Mouse (Mus musculus) midbrain, embryonic 16.5 days (tissue): ENCODE measurements around the gene Lrrc7. TPM values are rescaled to one million over a fixed set of nuclear protein-coding genes. Genes with fewer than 3 reads are reported as not detected.

Experiments
- ATAC-seq: fragments of 200-750 bp; cut with Nextera tagmentation; 2 replicates; pipeline ENCODE4 v1.8.0; 2017; ENCODE audit warnings: moderate TSS enrichment
- H3K27ac ChIP-seq: fragments of 300-500 bp; sonication (generic); 2 replicates; pipeline ENCODE4 v1.5.1; 2014; ENCODE audit warnings: mild to moderate bottlenecking, low read length, mixed read lengths
- H3K27me3 ChIP-seq: fragments of 300-500 bp; sonication (generic); 2 replicates; pipeline ENCODE4 v1.6.1; 2014; ENCODE audit warnings: low read depth, low read length, mixed read lengths; ENCODE audit not compliant: control insufficient read depth, insufficient read depth
- H3K36me3 ChIP-seq: fragments of 300-500 bp; sonication (generic); 2 replicates; pipeline ENCODE4 v1.6.1; 2014; ENCODE audit warnings: mild to moderate bottlenecking, low read length, moderate library complexity, mixed read lengths; ENCODE audit not compliant: control insufficient read depth, insufficient read depth
- H3K4me1 ChIP-seq: fragments of 300-500 bp; sonication (generic); 2 replicates; pipeline ENCODE4 v1.6.1; 2014; ENCODE audit warnings: mild to moderate bottlenecking, low read length, mixed read lengths; ENCODE audit not compliant: control insufficient read depth, insufficient read depth
- H3K4me2 ChIP-seq: fragments of 300-500 bp; sonication (generic); 2 replicates; pipeline ENCODE4 v1.6.1; 2014; ENCODE audit warnings: mild to moderate bottlenecking, low read length, mixed read lengths
- H3K4me3 ChIP-seq: fragments of 300-500 bp; sonication (generic); 2 replicates; pipeline ENCODE4 v1.5.1; 2014; ENCODE audit warnings: low read depth, mild to moderate bottlenecking, low read length, moderate library complexity, mixed read lengths
- H3K9ac ChIP-seq: fragments of 300-500 bp; sonication (generic); 2 replicates; pipeline ENCODE4 v1.6.1; 2014; ENCODE audit warnings: low read depth, low read length, mixed read lengths
- H3K9me3 ChIP-seq: fragments of 300-500 bp; sonication (generic); replicated peaks from 2 replicates; pipeline ENCODE4 v1.6.1; 2014; ENCODE audit warnings: mild to moderate bottlenecking, low read length, mixed read lengths; ENCODE audit not compliant: control insufficient read depth, poor library complexity, severe bottlenecking
- WGBS: fragments of 180-500 bp; shearing (Covaris S2); extraction: QIAGEN DNeasy Blood & Tissue Kit; methylation state at CpG from one replicate; pipeline ENCODE4 v1.1.7; 2014; 5-methylcytosine and 5-hydroxymethylcytosine counted together
- polyA plus RNA-seq: library from polyadenylated mRNA; unstranded; fragments of >200 nt; fragmentation: Nextera tagmentation; extraction: Ambion mirVana; gene quantifications from 2 replicates; pipeline ENCODE4 v1.2.1, GENCODE M21; 2015

The Lrrc7 gene
- polyA plus RNA-seq, 1 experiment from 2014 or later: 11.2 TPM

DNA sequence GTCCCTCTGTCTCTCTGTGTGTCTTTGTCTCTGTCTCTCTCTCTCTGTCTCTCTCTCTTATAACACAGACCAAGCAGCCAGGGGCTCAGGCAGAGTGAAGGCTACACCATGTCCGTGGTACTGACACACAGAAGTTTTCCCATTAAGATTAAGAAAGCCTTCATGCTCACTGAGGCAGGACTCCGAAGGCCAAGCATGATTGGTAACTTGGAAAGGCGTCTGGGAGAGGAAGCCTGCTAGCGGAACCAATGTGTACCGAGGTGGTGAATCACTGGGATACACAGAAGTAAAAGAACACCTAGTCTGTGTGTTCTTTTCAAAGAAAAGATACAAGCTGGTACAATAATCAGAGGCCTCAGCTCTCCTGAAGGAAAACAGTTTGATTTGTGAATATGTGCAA is 484.2 kb downstream of the Lrrc7 start:
- Histone ChIP-seq H3K9ac (no peak overlapping the region), H3K4me3 (no peak overlapping the region), H3K9me3 (no peaks in the 10 kb centered on the region), H3K4me1 (no peaks in the 10 kb centered on the region), H3K36me3 (no peaks in the 10 kb centered on the region), H3K27ac (no peak overlapping the region), H3K4me2 (no peak overlapping the region), H3K27me3 (no peaks in the 10 kb centered on the region)
- 68% methylated on average over 5 of the region's 5 CpGs for WGBS
- ATAC-seq: no peak

DNA sequence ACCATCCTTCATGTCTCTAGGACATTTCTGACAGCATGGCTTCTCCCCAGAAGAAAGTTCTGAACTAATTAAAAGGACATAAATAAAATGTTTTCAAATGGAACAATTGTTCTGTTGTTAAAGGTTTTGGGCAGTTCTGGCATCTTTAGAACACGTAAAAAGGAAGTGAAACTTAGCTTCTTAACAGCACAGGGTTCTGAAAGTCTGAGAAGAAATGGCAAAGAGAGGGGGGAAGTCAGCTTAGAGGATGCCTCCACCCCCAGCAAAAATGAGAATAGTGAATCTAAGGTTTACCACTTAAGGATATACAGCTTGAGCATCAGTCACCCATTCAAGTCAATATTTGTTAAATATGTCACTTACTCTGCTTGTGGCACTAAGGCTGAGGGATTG is 484.6 kb downstream of the Lrrc7 start:
- no peak for ATAC-seq
- WGBS: 55% methylated on average over 1 of the region's 1 CpGs
- H3K9ac ChIP-seq: no peak overlapping the region
- no peaks in the 10 kb centered on the region for H3K9me3 ChIP-seq
- no peak overlapping the region for H3K4me2 ChIP-seq
- H3K27me3 ChIP-seq: no peaks in the 10 kb centered on the region
- no peak overlapping the region for H3K4me3 ChIP-seq
- H3K36me3 ChIP-seq: no peaks in the 10 kb centered on the region
- H3K27ac ChIP-seq: no peak overlapping the region
- no peaks in the 10 kb centered on the region for H3K4me1 ChIP-seq

DNA sequence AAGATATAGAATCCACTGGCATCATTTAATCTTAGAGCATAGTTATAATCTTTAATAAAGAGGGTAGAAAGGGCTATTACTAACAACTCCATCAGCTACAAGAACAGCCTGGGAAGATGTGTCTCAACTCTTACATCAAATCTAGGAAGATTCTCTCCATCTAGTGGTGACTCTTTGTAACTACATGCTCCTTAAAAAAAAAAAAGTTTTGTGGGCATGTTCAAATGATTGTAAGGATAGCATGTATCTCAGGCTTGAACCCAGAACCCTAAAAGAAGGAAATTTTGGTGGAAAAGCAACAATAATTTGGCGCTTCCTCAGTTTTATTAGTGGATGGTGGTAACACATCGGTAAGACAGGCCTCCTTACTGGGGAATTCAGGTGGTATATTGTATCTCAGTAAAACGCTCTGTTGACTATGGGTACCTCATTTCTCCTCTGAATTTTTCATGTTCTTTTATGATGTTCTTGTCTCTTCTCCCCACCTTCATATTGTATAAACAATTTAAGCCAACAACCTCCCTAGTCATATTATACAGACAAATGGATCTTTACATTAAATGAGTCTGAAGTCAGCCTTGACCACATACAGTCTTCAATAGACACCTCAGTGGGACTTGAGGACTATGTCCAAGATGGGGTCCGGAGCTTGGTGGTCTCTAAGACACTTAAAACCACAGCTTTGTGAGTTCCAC is 485.2 kb downstream of the Lrrc7 start:
- ATAC-seq: no peak
- H3K9ac ChIP-seq: no peak overlapping the region
- no peaks in the 10 kb centered on the region for H3K9me3 ChIP-seq
- H3K4me3 ChIP-seq: no peak overlapping the region
- H3K4me2 ChIP-seq: no peak overlapping the region
- H3K27ac ChIP-seq: no peak overlapping the region
- no peaks in the 10 kb centered on the region for H3K4me1 ChIP-seq
- H3K36me3 ChIP-seq: no peaks in the 10 kb centered on the region
- no peaks in the 10 kb centered on the region for H3K27me3 ChIP-seq
- 39% methylated on average over 4 of the region's 4 CpGs for WGBS

- WGBS: 91% methylated on average over 2 of the region's 2 CpGs
- H3K27ac ChIP-seq: no peak overlapping the region
- H3K9ac ChIP-seq: no peak overlapping the region
- H3K9me3 ChIP-seq: no peaks in the 10 kb centered on the region
- H3K36me3 ChIP-seq: no peaks in the 10 kb centered on the region
- no peak overlapping the region for H3K4me2 ChIP-seq
- H3K4me3 ChIP-seq: no peak overlapping the region
- no peaks in the 10 kb centered on the region for H3K27me3 ChIP-seq
- H3K4me1 ChIP-seq: no peaks in the 10 kb centered on the region
- ATAC-seq: no peak
These were observed 487.0 kb downstream of the Lrrc7 start for GRCm38 (mm10) chr3:158075004-158075403.

DNA sequence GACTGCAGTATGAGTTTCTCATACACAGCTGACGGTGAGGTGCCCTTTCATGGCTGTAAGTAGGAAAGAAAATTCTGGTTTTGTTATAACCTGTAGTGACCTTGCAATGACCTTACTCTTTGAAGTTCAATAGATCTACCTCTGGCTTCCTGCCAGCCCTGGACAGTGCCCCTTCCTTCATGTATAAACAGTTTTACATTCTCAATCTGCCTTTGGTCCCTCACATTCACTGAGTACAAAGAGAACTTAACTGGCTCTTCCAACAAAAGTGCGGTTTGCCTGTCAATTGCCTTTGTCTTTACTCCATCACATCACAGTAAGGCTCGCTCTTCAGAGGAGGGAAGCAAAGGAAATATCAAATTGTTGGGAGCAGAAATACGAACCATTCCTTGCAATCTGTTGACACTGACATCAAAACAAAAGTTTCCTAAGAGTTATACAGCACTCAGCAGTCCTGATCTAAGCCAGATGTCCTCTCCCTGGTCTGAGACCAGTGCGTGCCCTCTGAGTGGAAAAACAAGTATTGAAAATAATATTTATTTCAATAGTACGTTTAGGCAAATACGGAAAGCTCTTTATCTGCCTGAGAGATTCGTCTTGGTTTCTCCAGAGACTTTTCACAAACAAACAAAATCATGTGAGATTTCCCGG is 493.3 kb downstream of the Lrrc7 start:
- Histone ChIP-seq H3K4me2 (no peak overlapping the region), H3K27me3 (no peaks in the 10 kb centered on the region), H3K4me3 (no peak overlapping the region), H3K9me3 (no peaks in the 10 kb centered on the region), H3K27ac (no peak overlapping the region), H3K4me1 (no peaks in the 10 kb centered on the region), H3K9ac (no peak overlapping the region), H3K36me3 (no peaks in the 10 kb centered on the region)
- WGBS: 80% methylated on average over 9 of the region's 9 CpGs
- no peak for ATAC-seq

- Histone ChIP-seq H3K4me2 (no peak overlapping the region), H3K27me3 (no peaks in the 10 kb centered on the region), H3K9me3 (no peaks in the 10 kb centered on the region), H3K4me3 (no peak overlapping the region), H3K27ac (no peak overlapping the region), H3K36me3 (no peaks in the 10 kb centered on the region), H3K4me1 (no peaks in the 10 kb centered on the region), H3K9ac (no peak overlapping the region)
- WGBS: 91% methylated on average over 7 of the region's 7 CpGs
- ATAC-seq: no peak
These were observed 494.1 kb downstream of the Lrrc7 start for GRCm38 (mm10) chr3:158067916-158068315.

GRCm38 (mm10) chr3:158065256-158065655 is 496.8 kb downstream of the Lrrc7 start:
- H3K27me3 ChIP-seq: no peaks in the 10 kb centered on the region
- no peak overlapping the region for H3K27ac ChIP-seq
- 100% methylated on average over 2 of the region's 2 CpGs for WGBS
- no peak overlapping the region for H3K9ac ChIP-seq
- no peak overlapping the region for H3K4me3 ChIP-seq
- no peaks in the 10 kb centered on the region for H3K36me3 ChIP-seq
- no peaks in the 10 kb centered on the region for H3K4me1 ChIP-seq
- ATAC-seq: no peak
- no peaks in the 10 kb centered on the region for H3K9me3 ChIP-seq
- no peak overlapping the region for H3K4me2 ChIP-seq

DNA sequence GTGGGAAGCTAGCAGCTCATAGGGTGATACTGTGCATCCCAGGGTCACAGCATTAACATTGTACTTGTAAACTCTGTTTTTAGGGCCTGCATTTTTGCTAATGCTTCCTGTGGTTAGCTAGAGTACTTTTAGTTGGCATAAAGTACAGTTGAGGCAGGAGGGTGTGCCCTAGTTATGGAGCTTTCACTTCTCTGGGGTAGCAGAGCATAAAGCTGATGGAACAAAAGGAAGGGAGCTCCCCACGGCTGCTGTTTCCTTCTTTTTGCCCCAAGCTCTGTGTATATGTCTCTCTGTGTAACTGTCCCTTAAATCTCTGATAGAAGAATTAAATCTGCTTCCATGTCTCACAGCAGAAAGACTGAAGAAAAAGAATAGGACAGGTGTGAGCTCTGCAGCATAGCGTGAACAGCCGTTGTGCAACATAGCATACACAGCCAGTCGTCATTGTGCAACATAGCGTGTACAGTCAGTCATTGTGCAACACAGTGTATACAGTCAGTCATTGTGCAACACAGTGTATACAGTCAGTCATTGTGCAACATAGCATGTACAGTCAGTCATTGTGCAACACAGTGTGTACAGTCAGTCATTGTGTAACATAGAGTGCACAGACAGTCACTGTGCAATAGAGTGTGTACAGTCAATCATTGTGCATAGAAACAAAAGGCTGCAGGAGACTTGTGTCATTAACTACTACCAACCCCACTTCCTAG is 500.1 kb downstream of the Lrrc7 start:
- Histone ChIP-seq H3K9me3 (no peaks in the 10 kb centered on the region), H3K27ac (no peak overlapping the region), H3K4me1 (no peaks in the 10 kb centered on the region), H3K27me3 (no peaks in the 10 kb centered on the region), H3K4me3 (no peak overlapping the region), H3K9ac (no peak overlapping the region), H3K4me2 (no peak overlapping the region), H3K36me3 (peaks cover 14% of the 10 kb centered on the region)
- WGBS: 95% methylated on average over 5 of the region's 5 CpGs
- ATAC-seq: peak; percentile 66; the same call in 1 of the 2 replicates
